Comparison of ENCODE assay signal across 8 mouse cellular contexts in genomic region chr17:81669816-81670691, GRCm38 (mm10).
DNase-seq lines count a peak whose midpoint lies in the region; ATAC-seq and TF ChIP-seq lines count a peak whose summit lies in the region.

No protein-coding gene starts in this region.

- H3K9ac ChIP-seq in embryonic facial prominence, embryonic 14.5 days (ENCODE audit: low read depth, low read length): peak overlapping the region; percentile 83
- peak overlapping the region; percentile 83 for H3K9ac ChIP-seq in kidney, embryonic 15.5 days
- peak overlapping the region; percentile 71 for H3K9ac ChIP-seq in limb, embryonic 15.5 days
- peak overlapping the region; percentile 99 for H3K9ac ChIP-seq in midbrain, embryonic 16.5 days (ENCODE audit: low read depth, low read length)

- no peaks in the 10 kb centered on the region for H3K9me3 ChIP-seq in embryonic facial prominence, embryonic 14.5 days (ENCODE audit: control insufficient read depth, low read length)
- no peaks in the 10 kb centered on the region for H3K9me3 ChIP-seq in heart, embryonic 10.5 days
- no peaks in the 10 kb centered on the region for H3K9me3 ChIP-seq in kidney, embryonic 15.5 days (replicated peaks)
- no peaks in the 10 kb centered on the region for H3K9me3 ChIP-seq in limb, embryonic 15.5 days
- H3K9me3 ChIP-seq in midbrain, embryonic 16.5 days (replicated peaks; ENCODE audit: control insufficient read depth, low read length, poor library complexity, severe bottlenecking): no peaks in the 10 kb centered on the region

- no peak for DNase-seq in spleen, adult 2 months (ENCODE audit: low read depth in 1 of 2, low spot score in 2 of 2)
- DNase-seq in spleen, adult 12 weeks (ENCODE audit: low spot score): no peak
- peak; percentile 80 for DNase-seq in embryonic facial prominence, embryonic 14.5 days (ENCODE audit: low spot score)
- no peak for DNase-seq in heart, embryonic 10.5 days (ENCODE audit: low spot score)

- peaks cover 6% of the 10 kb centered on the region for H3K27me3 ChIP-seq in spleen, adult 2 months (ENCODE audit: control insufficient read depth, insufficient read depth, low read length)
- H3K27me3 ChIP-seq in embryonic facial prominence, embryonic 14.5 days (replicated peaks; ENCODE audit: control insufficient read depth, insufficient read depth, low read length): peaks cover 31% of the 10 kb centered on the region
- H3K27me3 ChIP-seq in heart, embryonic 10.5 days (ENCODE audit: insufficient read depth, poor library complexity, severe bottlenecking): peaks cover 13% of the 10 kb centered on the region
- peaks cover 24% of the 10 kb centered on the region for H3K27me3 ChIP-seq in kidney, embryonic 15.5 days
- H3K27me3 ChIP-seq in limb, embryonic 15.5 days: peaks cover 23% of the 10 kb centered on the region
- H3K27me3 ChIP-seq in midbrain, embryonic 16.5 days (ENCODE audit: control insufficient read depth, insufficient read depth, low read depth, low read length): peaks cover 18% of the 10 kb centered on the region
- no peaks in the 10 kb centered on the region for H3K27me3 ChIP-seq in testis, adult 2 months (ENCODE audit: control insufficient read depth, insufficient read depth, low read length)

- no peak for TF ChIP-seq POLR2A in spleen, adult 2 months (IDR thresholded peaks at IDR 0.05; ENCODE audit: low read depth, low read length)
- no peak for TF ChIP-seq POLR2A in testis, adult 2 months (IDR thresholded peaks at IDR 0.05; ENCODE audit: control insufficient read depth, low read depth, low read length)

- peak overlapping the region; percentile 93 for H3K4me2 ChIP-seq in embryonic facial prominence, embryonic 14.5 days (ENCODE audit: low read depth, low read length)
- peak overlapping the region; percentile 95 for H3K4me2 ChIP-seq in kidney, embryonic 15.5 days
- H3K4me2 ChIP-seq in limb, embryonic 15.5 days: peak overlapping the region; percentile 87
- H3K4me2 ChIP-seq in midbrain, embryonic 16.5 days (ENCODE audit: low read length): peak overlapping the region; percentile 78

- 2% methylated on average over 51 of the region's 84 CpGs for WGBS in spleen, adult 2 months
- WGBS in embryonic facial prominence, embryonic 14.5 days: under 1% methylated on average over 23 of the region's 84 CpGs
- under 1% methylated on average over 54 of the region's 84 CpGs for WGBS in heart, embryonic 10.5 days
- under 1% methylated on average over 44 of the region's 84 CpGs for WGBS in kidney, embryonic 15.5 days
- under 1% methylated on average over 60 of the region's 84 CpGs for WGBS in limb, embryonic 15.5 days
- under 1% methylated on average over 52 of the region's 84 CpGs for WGBS in midbrain, embryonic 16.5 days

- H3K27ac ChIP-seq in spleen, adult 2 months (ENCODE audit: insufficient read depth, low read length): peak overlapping the region; percentile 67
- H3K27ac ChIP-seq in embryonic facial prominence, embryonic 14.5 days (replicated peaks; ENCODE audit: low read depth, low read length): peak overlapping the region; percentile 87
- peak overlapping the region; percentile 80 for H3K27ac ChIP-seq in heart, embryonic 10.5 days
- H3K27ac ChIP-seq in kidney, embryonic 15.5 days: peak overlapping the region; percentile 93
- peak overlapping the region; percentile 90 for H3K27ac ChIP-seq in limb, embryonic 15.5 days
- H3K27ac ChIP-seq in midbrain, embryonic 16.5 days (ENCODE audit: low read length): peak overlapping the region; percentile 99
- H3K27ac ChIP-seq in testis, adult 2 months (ENCODE audit: control insufficient read depth, insufficient read depth, low read depth, low read length): no peak overlapping the region

- H3K36me3 ChIP-seq in spleen, adult 2 months (ENCODE audit: control insufficient read depth, insufficient read depth, low read length): no peaks in the 10 kb centered on the region
- no peaks in the 10 kb centered on the region for H3K36me3 ChIP-seq in embryonic facial prominence, embryonic 14.5 days (ENCODE audit: control insufficient read depth, insufficient read depth, low read length)
- 0 out of 2 replicates have a peak, but pooled peaks cover 11% of the 10 kb centered on the region for H3K36me3 ChIP-seq in heart, embryonic 10.5 days
- no peaks in the 10 kb centered on the region for H3K36me3 ChIP-seq in kidney, embryonic 15.5 days
- no peaks in the 10 kb centered on the region for H3K36me3 ChIP-seq in limb, embryonic 15.5 days
- no peaks in the 10 kb centered on the region for H3K36me3 ChIP-seq in midbrain, embryonic 16.5 days (ENCODE audit: control insufficient read depth, insufficient read depth, low read length)
- H3K36me3 ChIP-seq in testis, adult 2 months (ENCODE audit: control insufficient read depth, insufficient read depth, low read length): no peaks in the 10 kb centered on the region

- ATAC-seq in embryonic facial prominence, embryonic 14.5 days (ENCODE audit: low read depth): peak; percentile 87
- peak; percentile 79 for ATAC-seq in kidney, embryonic 15.5 days (replicated peaks; ENCODE audit: low FRiP score)
- peak; percentile 76 for ATAC-seq in limb, embryonic 15.5 days (ENCODE audit: insufficient number of reproducible peaks, low FRiP score, low TSS enrichment, low read depth)
- ATAC-seq in midbrain, embryonic 16.5 days: peak; percentile 83

- TF ChIP-seq CTCF in spleen, adult 2 months (IDR thresholded peaks at IDR 0.05; ENCODE audit: extremely low read depth, insufficient read depth, insufficient read length, insufficient replicate concordance): no peak
- no peak for TF ChIP-seq CTCF in testis, adult 2 months (IDR thresholded peaks at IDR 0.05; ENCODE audit: control insufficient read depth, insufficient read depth, insufficient replicate concordance, low read depth, low read length)

- H3K4me3 ChIP-seq in spleen, adult 2 months (ENCODE audit: extremely low read depth, insufficient read depth, insufficient read length): peak overlapping the region; percentile 61
- H3K4me3 ChIP-seq in embryonic facial prominence, embryonic 14.5 days (ENCODE audit: low read depth, low read length): peak overlapping the region; percentile 67
- peak overlapping the region; percentile 61 for H3K4me3 ChIP-seq in heart, embryonic 10.5 days
- peak overlapping the region; percentile 83 for H3K4me3 ChIP-seq in kidney, embryonic 15.5 days (replicated peaks)
- H3K4me3 ChIP-seq in limb, embryonic 15.5 days: peak overlapping the region; percentile 77
- peak overlapping the region; percentile 78 for H3K4me3 ChIP-seq in midbrain, embryonic 16.5 days (ENCODE audit: low read depth, low read length)
- peak overlapping the region; percentile 74 for H3K4me3 ChIP-seq in testis, adult 2 months (ENCODE audit: control insufficient read depth, low read depth, low read length)

- H3K4me1 ChIP-seq in spleen, adult 2 months (ENCODE audit: control insufficient read depth, insufficient read depth, insufficient read length): no peaks in the 10 kb centered on the region
- no peaks in the 10 kb centered on the region for H3K4me1 ChIP-seq in embryonic facial prominence, embryonic 14.5 days (ENCODE audit: control insufficient read depth, insufficient read depth, low read length)
- peaks cover 61% of the 10 kb centered on the region for H3K4me1 ChIP-seq in heart, embryonic 10.5 days
- peaks cover 39% of the 10 kb centered on the region for H3K4me1 ChIP-seq in kidney, embryonic 15.5 days
- peaks cover 15% of the 10 kb centered on the region for H3K4me1 ChIP-seq in limb, embryonic 15.5 days
- H3K4me1 ChIP-seq in midbrain, embryonic 16.5 days (ENCODE audit: control insufficient read depth, insufficient read depth, low read length): peaks cover 25% of the 10 kb centered on the region
- H3K4me1 ChIP-seq in testis, adult 2 months (ENCODE audit: control insufficient read depth, insufficient read depth, low read length): peaks cover 13% of the 10 kb centered on the region
